Mouse (Mus musculus) forebrain, embryonic 11.5 days (tissue): ENCODE measurements around the gene Zfp273. TPM values are rescaled to one million over a fixed set of nuclear protein-coding genes. Genes with fewer than 3 reads are reported as not detected.
"Not testable (repeated sequence)": the region's sequence is repeated elsewhere in the genome, so short reads cannot be mapped to it uniquely, and the experiment has no call there.

Experiments
- ATAC-seq: fragments of 200-750 bp; cut with Nextera tagmentation; replicated peaks from 2 replicates; pipeline ENCODE4 v1.8.0; 2017; ENCODE audit warnings: moderate TSS enrichment; ENCODE audit not compliant: low FRiP score
- DNase-seq: peaks from one replicate; pipeline ENCODE4 v3.0.0-alpha.2; 2017; ENCODE audit warnings: low spot score
- H3K27ac ChIP-seq: fragments of 300-500 bp; sonication (generic); 2 replicates; pipeline ENCODE4 v1.5.1; 2014; ENCODE audit warnings: low read depth, low read length
- H3K27me3 ChIP-seq: fragments of 300-500 bp; sonication (generic); 2 replicates; pipeline ENCODE4 v1.6.1; 2014; ENCODE audit warnings: mild to moderate bottlenecking, low read length, mixed read lengths; ENCODE audit not compliant: control insufficient read depth, insufficient read depth
- H3K36me3 ChIP-seq: fragments of 300-500 bp; sonication (generic); 2 replicates; pipeline ENCODE4 v1.6.1; 2014; ENCODE audit warnings: mild to moderate bottlenecking, low read length, moderate library complexity, mixed read lengths; ENCODE audit not compliant: control insufficient read depth, insufficient read depth
- H3K4me1 ChIP-seq: fragments of 300-500 bp; sonication (generic); replicated peaks from 2 replicates; pipeline ENCODE4 v1.6.1; 2014; ENCODE audit warnings: low read length, mixed read lengths; ENCODE audit not compliant: control insufficient read depth, insufficient read depth
- H3K4me2 ChIP-seq: fragments of 300-500 bp; sonication (generic); 2 replicates; pipeline ENCODE4 v1.6.1; 2014; ENCODE audit warnings: low read depth, mild to moderate bottlenecking, low read length, moderate library complexity, mixed read lengths; ENCODE audit not compliant: severe bottlenecking
- H3K4me3 ChIP-seq: fragments of 300-500 bp; sonication (generic); 2 replicates; pipeline ENCODE4 v1.5.1; 2014; ENCODE audit warnings: low read depth, low read length
- H3K9ac ChIP-seq: fragments of 300-500 bp; sonication (generic); 2 replicates; pipeline ENCODE4 v1.6.1; 2014; ENCODE audit warnings: low read length
- H3K9me3 ChIP-seq: fragments of 300-500 bp; sonication (generic); 2 replicates; pipeline ENCODE4 v1.6.1; 2016; ENCODE audit warnings: low read length, mixed read lengths; ENCODE audit not compliant: control insufficient read depth
- WGBS: fragments of 180-500 bp; shearing (Covaris S2); extraction: QIAGEN DNeasy Blood & Tissue Kit; methylation state at CpG from one replicate; pipeline ENCODE4 v1.1.7; 2014; 5-methylcytosine and 5-hydroxymethylcytosine counted together
- polyA plus RNA-seq: library from polyadenylated mRNA; unstranded; fragments of >200 nt; fragmentation: Nextera tagmentation; extraction: Ambion mirVana; gene quantifications from 2 replicates; pipeline ENCODE4 v1.2.1, GENCODE M21; 2014

Gene Zfp273
- polyA plus RNA-seq, 1 experiment from 2014 or later, result 8.1 TPM

- H3K9me3 ChIP-seq, result no peaks in the 10 kb centered on the region
- ATAC-seq (no peak), DNase-seq (no peak)
- 12% methylated on average over 1 of the region's 1 CpGs for WGBS
- H3K4me3 ChIP-seq, result no peak overlapping the region
- H3K4me1 ChIP-seq, result no peaks in the 10 kb centered on the region
- no peak overlapping the region for H3K9ac ChIP-seq
- H3K4me2 ChIP-seq, result no peak overlapping the region
- no peak overlapping the region for H3K27ac ChIP-seq
- no peaks in the 10 kb centered on the region for H3K27me3 ChIP-seq
- no peaks in the 10 kb centered on the region for H3K36me3 ChIP-seq
Measured at GRCm38 (mm10) chr13:67857317-67857716, 43.8 kb downstream of the Zfp273 start.

GRCm38 (mm10) chr13:67862508-67862907 is 49.0 kb downstream of the Zfp273 start:
- H3K27ac ChIP-seq, result no peak overlapping the region
- DNase-seq (no peak), ATAC-seq (no peak)
- H3K27me3 ChIP-seq, result no peaks in the 10 kb centered on the region
- no peak overlapping the region for H3K4me3 ChIP-seq
- H3K9me3 ChIP-seq, result no peaks in the 10 kb centered on the region; the same call in 1 of the 2 replicates
- no peak overlapping the region for H3K4me2 ChIP-seq
- H3K4me1 ChIP-seq, result no peaks in the 10 kb centered on the region
- no peaks in the 10 kb centered on the region for H3K36me3 ChIP-seq
- H3K9ac ChIP-seq, result no peak overlapping the region
- WGBS, result 88% methylated on average over 9 of the region's 9 CpGs

GRCm38 (mm10) chr13:67863026-67863425 is 49.5 kb downstream of the Zfp273 start, which contains the start of gene BC048507:
Gene BC048507, plus strand, starts transcription at chr13:67863326.
- DNase-seq (no peak), ATAC-seq (no peak)
- no peak within 1 kb of the TSS for H3K27ac ChIP-seq
- no peaks in the 10 kb centered on the region for H3K36me3 ChIP-seq
- no peaks in the 10 kb centered on the region for H3K4me1 ChIP-seq
- no peak within 1 kb of the TSS for H3K4me2 ChIP-seq
- no peaks in the 10 kb centered on the region; the same call in 1 of the 2 replicates for H3K9me3 ChIP-seq
- H3K27me3 ChIP-seq, result no peaks in the 10 kb centered on the region
- H3K4me3 ChIP-seq, result no peak within 1 kb of the TSS
- WGBS, result 89% methylated on average over 11 of the region's 11 CpGs
- no peak within 1 kb of the TSS for H3K9ac ChIP-seq

- Histone ChIP-seq H3K9ac (no peak overlapping the region), H3K36me3 (no peaks in the 10 kb centered on the region), H3K9me3 (no peaks in the 10 kb centered on the region; the same call in 1 of the 2 replicates), H3K27me3 (no peaks in the 10 kb centered on the region), H3K27ac (no peak overlapping the region), H3K4me1 (no peaks in the 10 kb centered on the region), H3K4me2 (no peak overlapping the region), H3K4me3 (no peak overlapping the region)
- ATAC-seq (peak; percentile 96), DNase-seq (peak; percentile 67)
- 18% methylated on average over 5 of the region's 5 CpGs for WGBS
Measured at GRCm38 (mm10) chr13:67864764-67865350, 51.3 kb downstream of the Zfp273 start.

GRCm38 (mm10) chr13:67867899-67868298 is 54.4 kb downstream of the Zfp273 start:
- no peak overlapping the region for H3K4me2 ChIP-seq
- 32% methylated on average over 3 of the region's 3 CpGs for WGBS
- ATAC-seq, result no peak
- no peak overlapping the region for H3K4me3 ChIP-seq
- H3K9me3 ChIP-seq, result no peaks in the 10 kb centered on the region; the same call in 1 of the 2 replicates
- no peak overlapping the region for H3K27ac ChIP-seq
- no peaks in the 10 kb centered on the region for H3K27me3 ChIP-seq
- peak; percentile 58 for DNase-seq
- H3K4me1 ChIP-seq, result no peaks in the 10 kb centered on the region
- H3K36me3 ChIP-seq, result no peaks in the 10 kb centered on the region
- H3K9ac ChIP-seq, result no peak overlapping the region

GRCm38 (mm10) chr13:67876049-67876698 is 62.6 kb downstream of the Zfp273 start:
- H3K4me2 ChIP-seq, ATAC-seq, H3K27me3 ChIP-seq, H3K27ac ChIP-seq, H3K4me1 ChIP-seq, H3K9ac ChIP-seq, H3K4me3 ChIP-seq, H3K9me3 ChIP-seq, H3K36me3 ChIP-seq, DNase-seq: not testable (repeated sequence)
- 38% methylated on average over 6 of the region's 12 CpGs for WGBS

Other genes with a start within 250 kb of the Zfp273 start
- 4.1 and 5.5 TPM in 2 replicates for gene Zfp729b, start 204.0 kb upstream of the Zfp273 start, polyA plus RNA-seq
- not detected in 2 replicates for gene Gm49345, start 176.0 kb upstream of the Zfp273 start, polyA plus RNA-seq
- gene Zfp729a, start 175.9 kb upstream of the Zfp273 start, polyA plus RNA-seq, result 3.4 and 4.5 TPM in 2 replicates
- 12.8 and 13.6 TPM in 2 replicates for gene Zfp738, start 126.7 kb upstream of the Zfp273 start, polyA plus RNA-seq
- 4.9 and 5.9 TPM in 2 replicates for gene Zfp65, start 84.6 kb upstream of the Zfp273 start, polyA plus RNA-seq
- 5.5 and 6.5 TPM in 2 replicates for gene Zfp85, start 58.5 kb upstream of the Zfp273 start, polyA plus RNA-seq
- gene Zfp493, start 34.0 kb upstream of the Zfp273 start, polyA plus RNA-seq, result 4.1 and 4.9 TPM in 2 replicates
- gene Gm10037, start 17.4 kb downstream of the Zfp273 start, polyA plus RNA-seq, result 2.7 and 2.8 TPM in 2 replicates
- gene BC048507, start 49.6 kb downstream of the Zfp273 start, polyA plus RNA-seq, result not detected in 2 replicates